Mouse (Mus musculus): ENCODE measurements around the gene Rps11. TPM values are rescaled to one million over a fixed set of nuclear protein-coding genes. Genes with fewer than 3 reads are reported as not detected.

Gene Rps11
- polyA plus RNA-seq, 1 experiment = 1,929 TPM

DNA sequence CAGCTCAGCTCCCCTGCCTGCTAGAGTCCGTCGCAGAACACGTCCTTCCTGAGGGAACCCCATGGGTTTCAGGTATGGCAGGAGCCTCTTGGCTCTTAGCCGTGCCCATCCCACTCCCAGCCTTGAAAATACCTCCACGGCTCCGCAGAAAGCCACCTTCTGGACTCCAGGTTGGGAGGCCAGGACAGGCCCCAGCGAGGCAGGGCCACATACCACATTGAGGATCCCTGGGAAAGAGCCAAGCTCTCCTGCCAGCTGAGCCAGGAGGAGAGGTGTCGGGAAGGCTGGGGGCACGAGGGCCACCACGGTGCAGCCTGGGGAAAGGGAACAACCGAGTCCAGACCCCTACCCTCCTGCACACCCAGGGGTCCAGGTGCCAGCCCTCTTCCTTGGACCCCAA, 23.0 kb upstream of the Rps11 start:
- Histone ChIP-seq H3K4me1 (ENCODE audit: control insufficient read depth, insufficient read depth, low read length) (no peaks in the 10 kb centered on the region), H3K4me3 (ENCODE audit: insufficient read depth, low read length) (no peak overlapping the region), H3K27ac (ENCODE audit: insufficient read depth, low read length) (no peak overlapping the region)
- TF ChIP-seq POLR2A (IDR thresholded peaks at IDR 0.05; ENCODE audit: low read depth, low read length) (no peak), CTCF (IDR thresholded peaks at IDR 0.05; ENCODE audit: borderline replicate concordance, insufficient read depth, low read length) (no peak)

DNA sequence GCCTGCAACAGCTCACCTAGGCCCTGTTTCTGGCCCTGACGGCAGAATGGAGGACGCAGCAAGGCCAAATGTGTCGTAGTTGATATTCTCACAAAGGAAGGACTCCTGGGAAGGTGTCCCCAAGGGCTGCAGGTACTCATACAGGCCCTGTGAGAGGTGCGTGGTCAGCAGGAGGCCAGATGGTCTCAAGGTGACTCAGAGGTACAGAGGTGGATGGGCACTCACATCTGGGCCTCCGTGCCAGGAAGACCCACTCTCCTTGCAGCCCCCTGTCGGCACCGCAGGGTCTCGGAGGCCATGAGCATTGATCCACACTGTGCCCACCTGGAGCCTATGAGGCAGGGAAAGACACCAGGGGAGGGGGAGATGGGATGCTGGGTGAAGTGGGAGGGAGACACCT, 21.2 kb upstream of the Rps11 start:
- Histone ChIP-seq H3K4me3 (ENCODE audit: insufficient read depth, low read length) (no peak overlapping the region), H3K27ac (ENCODE audit: insufficient read depth, low read length) (no peak overlapping the region), H3K4me1 (ENCODE audit: control insufficient read depth, insufficient read depth, low read length) (no peaks in the 10 kb centered on the region)
- no peak for TF ChIP-seq CTCF (IDR thresholded peaks at IDR 0.05; ENCODE audit: borderline replicate concordance, insufficient read depth, low read length)
- TF ChIP-seq POLR2A (IDR thresholded peaks at IDR 0.05; ENCODE audit: low read depth, low read length) = no peak

DNA sequence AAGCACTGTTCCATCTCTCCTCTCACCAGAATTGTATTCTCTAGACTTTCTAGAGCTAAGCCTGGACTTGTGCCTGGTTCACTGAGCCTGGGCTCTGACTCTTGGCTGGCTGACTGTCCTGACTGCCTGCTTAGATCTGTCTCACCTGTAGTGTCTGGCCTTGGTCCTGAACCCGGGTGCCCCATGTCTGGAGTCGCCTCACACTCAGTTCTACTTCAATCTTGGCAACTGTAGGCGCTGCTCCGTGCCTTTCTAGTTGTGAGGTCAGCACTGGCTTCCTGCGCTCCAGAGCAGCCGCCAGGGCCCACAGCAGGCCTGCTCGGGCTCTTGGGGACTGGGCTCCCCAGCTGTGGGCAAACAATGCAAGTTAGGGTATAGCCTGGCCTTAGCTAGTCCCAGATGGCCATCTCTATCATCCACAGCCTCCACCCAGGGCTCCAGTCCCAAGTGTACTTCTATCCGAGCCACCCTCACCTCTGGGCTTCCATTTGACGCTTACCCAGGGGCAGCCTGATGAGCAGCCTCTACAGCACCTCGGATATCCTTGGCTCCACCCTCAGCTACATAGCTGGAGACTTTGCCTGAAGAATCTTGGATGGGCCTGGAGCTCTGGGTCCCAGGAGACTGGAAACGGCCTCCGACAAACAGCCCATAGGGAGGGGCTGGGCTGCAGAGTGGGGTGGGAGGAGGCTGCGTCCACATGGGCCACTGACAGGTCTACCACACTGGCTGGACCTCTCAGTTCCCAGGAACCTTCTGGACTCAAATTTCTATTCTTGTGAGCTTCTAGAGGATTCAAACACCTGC, 20.3 kb upstream of the Rps11 start:
- TF ChIP-seq POLR2A (IDR thresholded peaks at IDR 0.05; ENCODE audit: low read depth, low read length) = no peak
- no peak for TF ChIP-seq CTCF (IDR thresholded peaks at IDR 0.05; ENCODE audit: borderline replicate concordance, insufficient read depth, low read length)
- Histone ChIP-seq H3K4me1 (ENCODE audit: control insufficient read depth, insufficient read depth, low read length) (no peaks in the 10 kb centered on the region), H3K4me3 (ENCODE audit: insufficient read depth, low read length) (no peak overlapping the region), H3K27ac (ENCODE audit: insufficient read depth, low read length) (no peak overlapping the region)

DNA sequence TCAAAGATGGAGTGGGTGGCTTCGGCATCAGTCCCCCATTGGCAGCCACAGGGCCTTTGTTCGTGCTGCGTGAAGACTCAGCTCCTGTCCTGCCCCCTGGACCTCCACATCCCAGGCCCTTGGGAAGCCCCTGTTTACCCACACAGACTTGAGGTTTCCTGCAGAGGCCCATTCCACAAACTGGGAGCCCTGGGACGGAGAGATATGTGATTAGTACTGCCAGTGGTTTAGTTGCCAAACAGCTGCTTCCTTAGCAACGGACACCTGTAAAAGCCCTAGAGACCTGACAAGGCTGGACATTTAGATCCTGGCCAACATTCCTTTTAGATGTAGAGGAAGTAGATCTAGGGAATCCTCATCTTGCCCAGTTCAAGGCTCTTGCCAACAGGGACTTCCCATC, 17.7 kb upstream of the Rps11 start:
- Histone ChIP-seq H3K4me3 (ENCODE audit: insufficient read depth, low read length) (no peak overlapping the region), H3K4me1 (ENCODE audit: control insufficient read depth, insufficient read depth, low read length) (no peaks in the 10 kb centered on the region), H3K27ac (ENCODE audit: insufficient read depth, low read length) (no peak overlapping the region)
- TF ChIP-seq POLR2A (IDR thresholded peaks at IDR 0.05; ENCODE audit: low read depth, low read length) (no peak), CTCF (IDR thresholded peaks at IDR 0.05; ENCODE audit: borderline replicate concordance, insufficient read depth, low read length) (no peak)

DNA sequence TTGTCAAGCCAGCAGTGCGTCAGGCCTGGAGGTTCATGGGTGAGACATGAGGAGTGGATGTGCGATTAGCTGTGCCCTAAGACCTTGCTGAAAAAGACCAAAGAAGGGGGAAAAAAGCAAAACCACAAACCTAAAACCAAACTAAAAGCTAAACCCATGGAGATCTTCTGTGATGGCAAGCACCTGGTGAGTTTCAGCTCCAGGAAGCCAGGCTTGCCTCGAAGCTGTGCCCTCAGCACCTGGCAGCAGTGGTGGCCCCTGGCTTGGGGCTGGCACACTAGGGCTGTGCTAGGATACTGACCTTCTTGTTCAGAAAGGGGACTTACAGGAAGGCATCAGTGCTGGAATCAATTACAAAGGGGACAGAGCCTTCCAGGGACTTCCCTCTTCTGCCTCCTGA, 17.1 kb upstream of the Rps11 start:
- Histone ChIP-seq H3K27ac (ENCODE audit: insufficient read depth, low read length) (no peak overlapping the region), H3K4me1 (ENCODE audit: control insufficient read depth, insufficient read depth, low read length) (no peaks in the 10 kb centered on the region), H3K4me3 (ENCODE audit: insufficient read depth, low read length) (no peak overlapping the region)
- no peak for TF ChIP-seq CTCF (IDR thresholded peaks at IDR 0.05; ENCODE audit: borderline replicate concordance, insufficient read depth, low read length)
- TF ChIP-seq POLR2A (IDR thresholded peaks at IDR 0.05; ENCODE audit: low read depth, low read length) = no peak

DNA sequence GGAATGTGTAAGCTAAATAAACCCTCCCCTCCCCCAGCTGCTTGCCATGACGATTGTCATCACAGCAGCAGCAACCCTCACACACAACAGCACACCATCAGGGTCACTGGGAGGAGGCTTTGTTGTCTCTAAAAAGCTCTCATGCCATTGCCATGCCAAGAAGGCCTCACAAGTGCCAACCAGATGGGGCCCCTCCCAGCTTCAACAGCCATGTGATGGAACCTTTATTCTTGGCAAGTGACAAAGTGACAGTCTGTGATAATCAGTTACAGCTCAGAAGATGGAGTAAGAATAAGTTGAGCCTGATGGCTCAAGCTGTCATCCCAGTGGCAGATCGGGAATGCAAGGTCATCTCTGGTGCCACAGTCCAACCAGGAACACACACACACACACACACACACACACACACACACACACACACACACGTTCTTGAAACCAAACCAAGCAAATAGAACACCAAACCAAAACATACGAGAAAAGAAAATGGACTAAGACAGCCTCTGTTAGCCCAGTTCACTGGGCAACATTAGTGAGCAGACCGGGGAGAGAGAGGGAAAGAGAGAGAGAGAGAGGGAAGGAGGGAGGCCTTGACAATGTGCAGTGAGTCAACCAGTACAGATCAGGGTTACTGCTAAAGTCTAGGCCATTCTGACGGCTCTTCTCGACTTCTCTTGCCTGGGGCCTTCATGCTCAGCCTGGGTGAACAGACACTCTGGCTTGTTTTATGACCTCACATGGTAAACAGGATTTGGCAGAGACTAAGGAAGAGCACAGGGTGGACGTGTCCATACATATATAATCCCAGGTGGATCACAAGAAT, 15.9 kb upstream of the Rps11 start:
- no peak overlapping the region for H3K4me3 ChIP-seq (ENCODE audit: insufficient read depth, low read length)
- TF ChIP-seq POLR2A (IDR thresholded peaks at IDR 0.05; ENCODE audit: low read depth, low read length) (no peak), CTCF (IDR thresholded peaks at IDR 0.05; ENCODE audit: borderline replicate concordance, insufficient read depth, low read length) (no peak)
- H3K4me1 ChIP-seq (ENCODE audit: control insufficient read depth, insufficient read depth, low read length) = no peaks in the 10 kb centered on the region
- H3K27ac ChIP-seq (ENCODE audit: insufficient read depth, low read length) = no peak overlapping the region

DNA sequence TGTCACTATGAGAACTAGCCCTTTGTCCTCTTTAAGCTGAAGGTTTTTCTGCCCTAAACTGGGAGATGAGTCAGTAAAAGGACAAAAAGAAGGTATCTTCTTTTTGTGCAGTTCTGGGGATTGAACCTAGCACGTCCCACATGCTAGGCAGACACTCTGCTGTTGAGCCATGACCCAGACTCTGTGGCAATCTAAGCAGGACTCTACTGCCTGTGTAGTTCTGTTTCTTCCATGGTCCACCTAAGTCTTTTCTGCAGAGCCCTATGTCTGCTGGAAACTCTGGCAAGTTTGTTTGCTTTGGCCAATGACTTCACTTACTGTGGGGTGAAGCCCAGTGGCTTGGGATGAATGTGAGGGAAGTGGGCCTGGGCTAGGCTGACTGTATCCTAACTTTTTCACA, 14.2 kb upstream of the Rps11 start:
- Histone ChIP-seq H3K4me3 (ENCODE audit: insufficient read depth, low read length) (no peak overlapping the region), H3K27ac (ENCODE audit: insufficient read depth, low read length) (no peak overlapping the region), H3K4me1 (ENCODE audit: control insufficient read depth, insufficient read depth, low read length) (no peaks in the 10 kb centered on the region)
- TF ChIP-seq POLR2A (IDR thresholded peaks at IDR 0.05; ENCODE audit: low read depth, low read length) = no peak
- no peak for TF ChIP-seq CTCF (IDR thresholded peaks at IDR 0.05; ENCODE audit: borderline replicate concordance, insufficient read depth, low read length)

DNA sequence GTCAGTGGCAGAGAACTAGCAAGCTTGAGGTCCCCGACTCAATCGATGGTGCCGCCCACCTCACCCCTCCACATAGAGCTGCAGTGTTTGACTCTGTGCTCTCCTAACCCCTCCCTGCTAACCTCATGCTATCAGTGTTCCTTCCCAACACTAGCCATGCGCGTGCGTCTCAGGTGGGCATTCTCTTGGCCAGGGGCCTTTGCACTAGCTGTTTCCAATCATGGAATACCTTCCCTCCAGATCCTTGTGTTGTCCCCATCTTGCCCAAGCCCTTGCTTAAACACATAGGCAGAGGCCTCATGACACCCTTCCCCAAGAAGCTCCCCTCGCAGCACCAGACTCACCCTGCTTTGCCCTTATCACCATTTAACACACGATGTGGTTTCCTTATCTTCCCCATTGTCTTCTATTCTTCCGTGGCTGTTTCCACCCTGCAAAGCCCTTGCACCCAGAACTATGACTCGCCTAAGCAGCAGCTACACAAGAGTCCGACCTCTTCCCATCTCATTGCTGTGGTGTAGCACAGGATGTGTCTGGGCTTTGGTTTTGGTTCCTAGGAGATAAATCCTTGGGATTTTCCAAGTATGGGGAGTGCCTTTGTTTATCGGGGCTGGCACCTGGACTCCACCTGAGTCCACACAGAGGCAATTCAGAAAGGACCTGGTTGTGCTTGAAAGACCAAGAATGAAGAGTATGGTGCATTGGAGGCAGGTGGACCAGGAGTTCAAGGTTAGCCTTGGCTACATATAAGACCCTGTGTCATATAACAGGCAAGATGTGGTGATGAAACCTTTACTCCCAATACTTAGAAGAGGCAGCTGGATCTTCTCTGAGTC, 13.2 kb upstream of the Rps11 start:
- no peak for TF ChIP-seq POLR2A (IDR thresholded peaks at IDR 0.05; ENCODE audit: low read depth, low read length)
- TF ChIP-seq CTCF (IDR thresholded peaks at IDR 0.05; ENCODE audit: borderline replicate concordance, insufficient read depth, low read length) = no peak
- Histone ChIP-seq H3K4me1 (ENCODE audit: control insufficient read depth, insufficient read depth, low read length) (no peaks in the 10 kb centered on the region), H3K27ac (ENCODE audit: insufficient read depth, low read length) (no peak overlapping the region), H3K4me3 (ENCODE audit: insufficient read depth, low read length) (no peak overlapping the region)

DNA sequence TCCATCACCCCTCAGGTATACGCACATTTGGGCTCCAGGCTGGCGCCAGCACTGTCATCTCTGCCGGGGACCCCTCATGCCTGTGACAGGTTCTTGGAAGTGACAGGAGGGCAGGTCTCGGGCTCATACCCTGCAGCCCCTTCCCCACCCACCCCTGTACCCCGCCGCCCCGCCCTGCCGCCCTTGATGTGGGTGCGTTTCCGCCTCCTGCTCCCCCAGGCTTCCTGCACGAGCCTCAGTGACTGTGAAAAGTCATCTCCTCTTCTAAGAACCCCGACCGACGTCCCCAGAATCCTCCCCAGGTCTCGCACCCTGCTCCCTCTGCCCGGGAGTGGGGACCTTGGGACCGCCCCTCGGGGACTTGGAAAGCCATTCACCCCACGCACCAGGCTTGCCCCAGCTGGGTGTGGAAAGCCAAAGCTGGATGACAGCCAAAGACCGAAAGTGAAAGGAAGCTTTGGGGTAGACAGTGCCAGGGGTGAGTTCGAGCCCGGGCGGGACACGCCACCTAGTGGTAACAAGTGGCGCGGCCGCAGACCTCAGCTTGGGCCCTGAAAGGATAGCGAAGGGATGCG, 11.8 kb upstream of the Rps11 start, which contains the start of the genes Gm45713 and Flt3l:
Gene Gm45713, minus strand, starts transcription at position 239 of the 575 bp plus-strand sequence.
Gene Flt3l, minus strand, starts transcription at position 440 of the 575 bp plus-strand sequence.
- no peaks in the 10 kb centered on the region for H3K4me1 ChIP-seq (ENCODE audit: control insufficient read depth, insufficient read depth, low read length)
- peak within 1 kb of the TSS; percentile 45 for H3K4me3 ChIP-seq (ENCODE audit: insufficient read depth, low read length)
- TF ChIP-seq CTCF (IDR thresholded peaks at IDR 0.05; ENCODE audit: borderline replicate concordance, insufficient read depth, low read length) (peak; percentile 86), POLR2A (IDR thresholded peaks at IDR 0.05; ENCODE audit: low read depth, low read length) (peak; percentile 69)
- no peak within 1 kb of the TSS for H3K27ac ChIP-seq (ENCODE audit: insufficient read depth, low read length)
